Mouse (Mus musculus): ENCODE results near the gene Olfr508. TPM values are rescaled to one million over a fixed set of nuclear protein-coding genes. Genes with fewer than 3 reads are reported as not detected.

The Olfr508 gene
- not detected for polyA plus RNA-seq (2017; shearing (Covaris generic))

GRCm38 (mm10) chr7:108629694-108630093, at the start of gene Olfr508:
Gene Olfr508, plus strand, starts transcription at chr7:108629994.

GRCm38 (mm10) chr7:108610487-108610886, 19.3 kb upstream of the Olfr508 start, which contains the start of gene Olfr506:
Gene Olfr506, plus strand, starts transcription at chr7:108610787.

GRCm38 (mm10) chr7:108621514-108621913, 8.3 kb upstream of the Olfr508 start, which contains the start of gene Olfr507:
Gene Olfr507, plus strand, starts transcription at chr7:108621814.

GRCm38 (mm10) chr7:108651806-108652205, 22.0 kb downstream of the Olfr508 start, which contains the start of gene Olfr509:
Gene Olfr509, minus strand, starts transcription at chr7:108651906.

GRCm38 (mm10) chr7:108666118-108666517, 36.3 kb downstream of the Olfr508 start, which contains the start of gene Olfr510:
Gene Olfr510, plus strand, starts transcription at chr7:108666418.

Other genes with a start within 250 kb of the Olfr508 start
- not detected for gene Olfr495, start 236.8 kb upstream of the Olfr508 start, polyA plus RNA-seq (2017; shearing (Covaris generic))
- gene Olfr497, start 209.6 kb upstream of the Olfr508 start, polyA plus RNA-seq (2017; shearing (Covaris generic)), result not detected
- gene Olfr498, start 164.7 kb upstream of the Olfr508 start, polyA plus RNA-seq (2017; shearing (Covaris generic)), result not detected
- not detected for gene Olfr502, start 104.9 kb upstream of the Olfr508 start, polyA plus RNA-seq (2017; shearing (Covaris generic))
- gene Olfr503, start 85.5 kb upstream of the Olfr508 start, polyA plus RNA-seq (2017; shearing (Covaris generic)), result not detected
- gene Olfr504, start 64.2 kb upstream of the Olfr508 start, polyA plus RNA-seq (2017; shearing (Covaris generic)), result not detected
- not detected for gene Olfr506, start 19.2 kb upstream of the Olfr508 start, polyA plus RNA-seq (2017; shearing (Covaris generic))
- gene Olfr507, start 8.2 kb upstream of the Olfr508 start, polyA plus RNA-seq (2017; shearing (Covaris generic)), result not detected
- not detected for gene Olfr509, start 21.9 kb downstream of the Olfr508 start, polyA plus RNA-seq (2017; shearing (Covaris generic))
- not detected for gene Olfr510, start 36.4 kb downstream of the Olfr508 start, polyA plus RNA-seq (2017; shearing (Covaris generic))
- not detected for gene Olfr512, start 83.3 kb downstream of the Olfr508 start, polyA plus RNA-seq (2017; shearing (Covaris generic))
- gene Olfr513, start 121.0 kb downstream of the Olfr508 start, polyA plus RNA-seq (2017; shearing (Covaris generic)), result not detected
- not detected for gene Olfr514, start 196.0 kb downstream of the Olfr508 start, polyA plus RNA-seq (2017; shearing (Covaris generic))
- not detected for gene Olfr516, start 220.5 kb downstream of the Olfr508 start, polyA plus RNA-seq (2017; shearing (Covaris generic))
- not detected for gene Olfr517, start 242.4 kb downstream of the Olfr508 start, polyA plus RNA-seq (2017; shearing (Covaris generic))